Mouse (Mus musculus): ENCODE measurements around the gene Blzf1.

Gene Blzf1

DNA sequence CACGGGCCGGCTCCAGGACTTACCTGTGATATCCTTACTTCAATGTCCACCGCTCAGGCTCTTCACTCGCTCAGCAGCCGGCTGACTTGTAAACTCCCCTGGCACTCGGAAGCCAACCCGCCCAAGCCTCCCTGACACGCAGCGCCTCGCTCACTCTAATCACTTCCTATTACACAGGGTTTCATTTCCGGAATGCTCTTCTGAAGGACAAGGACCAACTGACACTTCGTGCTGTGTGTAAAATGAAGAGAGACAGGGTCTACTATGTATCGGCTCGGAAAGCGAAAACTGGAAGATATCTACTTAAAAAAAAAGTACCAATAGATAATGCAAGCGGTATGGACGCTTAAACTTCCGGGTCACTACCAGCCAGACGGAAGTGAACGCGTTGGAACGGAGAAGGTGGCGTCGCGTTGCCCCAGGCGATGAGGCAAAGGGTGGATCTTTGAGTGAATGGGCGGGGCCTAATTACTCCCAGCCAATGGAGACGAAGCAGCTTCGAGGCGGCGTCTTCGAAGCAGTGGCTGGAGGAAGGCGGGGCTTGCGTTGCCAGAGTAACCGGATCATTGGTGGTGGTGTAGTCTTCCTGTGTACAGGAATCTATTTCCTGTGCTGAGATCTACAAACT is at the start of gene Blzf1:
Gene Blzf1 (minus strand): TSS at position 366 of the 628 bp plus-strand sequence.
- under 1% methylated on average over 35 of the region's 35 CpGs for WGBS

DNA sequence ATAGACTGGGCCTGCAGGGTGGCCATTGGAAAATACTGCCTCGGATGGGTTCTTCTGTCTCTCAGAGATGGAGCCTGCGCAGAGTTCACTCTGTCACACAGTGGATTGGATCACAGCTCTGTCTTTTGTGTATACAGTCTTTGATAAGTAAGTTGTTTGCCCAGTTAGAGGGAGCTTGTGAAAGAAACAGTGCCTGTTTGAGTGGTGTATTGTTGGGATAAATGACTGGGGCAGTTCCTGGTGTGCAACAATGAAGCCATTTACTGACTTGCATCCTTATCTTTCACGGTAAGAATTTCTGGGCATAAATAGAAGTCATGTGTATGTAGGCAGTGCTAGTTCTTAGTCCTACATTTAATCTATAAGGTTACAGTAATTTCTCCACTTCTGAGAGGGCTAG is 46.2 kb upstream of the Blzf1 start:
- WGBS, result 59% methylated on average over 3 of the region's 3 CpGs

DNA sequence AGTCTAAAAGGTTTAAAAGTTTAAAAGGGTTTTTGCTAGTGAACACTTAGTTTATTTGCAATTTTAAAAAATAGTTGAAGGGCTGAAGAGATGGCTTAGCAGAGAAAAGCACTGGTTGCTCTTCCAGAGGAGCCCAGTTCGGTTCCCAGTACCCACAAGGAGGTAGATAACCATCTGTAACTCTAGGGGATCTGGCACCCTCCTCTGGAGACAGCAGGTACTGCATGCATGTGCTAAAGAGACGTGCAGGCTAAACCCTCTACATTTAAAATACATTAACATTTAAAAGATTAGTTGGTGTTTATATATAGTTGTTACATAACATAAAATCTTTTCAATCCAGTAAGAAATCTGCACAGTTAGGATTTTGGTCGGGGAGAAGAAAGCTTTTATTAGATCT is 34.9 kb upstream of the Blzf1 start:
- WGBS, result 66% methylated on average over 3 of the region's 3 CpGs

DNA sequence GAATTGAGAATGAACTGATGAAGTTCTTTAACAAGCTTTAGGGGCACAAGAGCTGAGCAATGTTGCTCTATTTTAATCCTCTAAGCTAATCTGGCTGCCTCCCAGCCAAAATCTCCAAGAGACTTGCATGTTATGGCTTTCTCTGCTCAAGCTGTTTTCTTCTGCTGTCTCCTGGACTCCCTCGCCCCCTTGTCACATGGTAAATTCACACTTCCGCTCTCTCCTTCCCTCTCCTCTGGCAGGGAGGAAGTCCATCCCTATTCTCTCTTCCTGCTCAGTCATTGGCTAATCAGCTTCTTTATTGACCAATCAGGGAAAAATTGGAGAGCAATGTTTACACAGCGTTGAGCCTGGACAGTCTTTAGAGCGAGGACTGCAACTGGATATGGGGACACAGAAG is 28.6 kb upstream of the Blzf1 start:
- WGBS, result 65% methylated on average over 4 of the region's 4 CpGs

DNA sequence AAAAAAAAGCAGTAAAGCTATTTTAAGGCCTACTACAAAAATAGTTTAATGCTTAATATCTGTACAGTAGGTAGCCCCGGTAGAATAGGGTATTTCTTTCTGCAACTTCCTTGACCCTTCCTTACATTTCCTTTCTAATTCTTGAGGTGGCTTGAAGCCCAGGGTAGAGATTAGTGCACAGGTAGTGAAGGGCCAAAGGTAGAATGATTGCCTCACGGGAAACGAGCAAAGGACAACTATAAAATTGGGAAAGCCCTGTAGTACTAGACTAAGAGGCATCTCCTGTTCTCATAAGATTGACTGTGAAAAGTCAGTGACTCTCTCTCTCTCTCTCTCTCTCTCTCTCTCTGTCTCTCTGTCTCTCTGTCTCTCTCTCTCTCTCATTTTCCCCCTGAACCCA is 28.1 kb upstream of the Blzf1 start:
- 86% methylated on average over 3 of the region's 3 CpGs for WGBS

DNA sequence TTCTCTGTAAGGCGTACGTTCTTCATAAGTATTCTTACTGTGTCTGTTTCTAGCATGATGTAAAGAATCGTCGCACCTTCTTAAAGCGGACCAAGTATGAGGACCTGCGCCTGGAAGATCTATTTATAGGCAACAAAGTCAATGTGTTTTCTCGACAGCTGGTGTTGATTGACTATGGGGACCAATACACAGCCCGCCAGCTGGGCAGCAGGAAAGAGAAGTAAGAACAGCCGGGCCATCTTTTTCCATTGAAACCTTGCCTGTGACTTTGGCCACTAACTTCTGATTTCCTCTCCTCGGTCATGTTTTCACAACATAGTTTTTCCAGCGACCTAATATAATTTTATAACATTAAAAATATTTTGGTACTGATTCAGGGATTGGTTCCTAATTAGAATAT is 25.3 kb upstream of the Blzf1 start:
- WGBS, result 76% methylated on average over 11 of the region's 11 CpGs

DNA sequence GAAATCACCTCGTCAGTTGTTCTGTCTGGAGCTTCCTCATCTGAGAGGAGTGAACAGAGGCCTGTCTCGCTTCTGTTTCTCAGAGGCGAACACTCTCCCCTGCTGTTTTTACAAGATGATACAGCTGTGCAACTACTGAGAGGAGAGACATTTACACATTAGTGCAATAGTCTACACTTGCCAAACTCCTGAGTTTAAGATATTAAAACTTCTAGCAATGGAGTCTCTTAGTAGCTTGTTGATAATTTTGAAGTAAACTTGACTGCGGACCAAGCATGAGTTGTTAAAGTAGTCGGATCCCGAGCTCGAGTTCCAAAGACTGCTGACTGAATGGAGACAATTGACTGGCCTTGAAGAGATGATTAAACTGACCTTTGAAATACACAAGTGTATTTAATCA is 20.5 kb upstream of the Blzf1 start:
- WGBS, result 69% methylated on average over 7 of the region's 7 CpGs

DNA sequence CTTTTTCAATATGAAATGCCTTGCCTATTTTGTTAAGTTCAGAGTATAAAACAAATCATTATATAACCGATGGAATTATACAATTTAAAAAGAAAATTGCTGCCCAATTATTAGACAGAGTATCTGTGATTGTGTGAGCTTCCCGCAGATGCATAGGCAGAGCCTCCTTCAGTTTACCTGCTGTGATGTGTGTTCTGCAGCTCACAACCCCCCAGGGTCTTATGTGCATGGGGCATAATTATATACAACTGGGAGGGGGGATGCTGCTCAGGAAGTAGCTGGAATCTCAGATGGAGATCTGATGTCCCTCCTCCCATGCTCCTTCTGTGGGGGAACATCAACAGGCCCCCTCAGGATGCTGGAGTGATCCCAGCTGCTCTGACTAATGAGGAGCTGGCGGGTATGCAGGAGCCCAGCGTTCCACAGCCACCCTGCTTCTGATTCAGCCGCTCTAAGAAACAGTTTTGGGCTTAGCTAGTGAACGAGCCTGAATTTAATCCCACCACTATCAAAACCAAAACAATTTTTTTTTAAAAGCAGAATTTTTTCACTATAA is 19.4 kb upstream of the Blzf1 start:
- 40% methylated on average over 6 of the region's 6 CpGs for WGBS

DNA sequence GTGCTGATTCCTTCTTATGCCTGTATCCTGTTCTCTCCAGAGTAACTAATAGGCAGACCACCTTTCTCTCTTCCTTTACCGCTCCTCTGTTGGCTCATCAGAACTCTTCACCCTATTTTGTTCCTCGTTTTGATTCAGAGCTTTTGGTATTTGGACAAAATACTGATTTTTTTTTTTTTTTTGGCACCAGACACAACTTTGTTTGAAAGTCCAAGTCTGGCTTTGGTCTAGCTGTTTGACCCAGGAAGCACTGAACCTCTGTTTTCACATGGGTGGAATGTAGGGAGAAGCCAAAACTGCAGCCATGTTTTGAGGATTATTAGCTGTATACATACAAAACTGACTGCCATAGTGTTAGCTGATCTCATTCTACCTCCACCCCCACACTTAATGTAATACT is 17.6 kb upstream of the Blzf1 start:
- WGBS, result 74% methylated on average over 2 of the region's 2 CpGs

DNA sequence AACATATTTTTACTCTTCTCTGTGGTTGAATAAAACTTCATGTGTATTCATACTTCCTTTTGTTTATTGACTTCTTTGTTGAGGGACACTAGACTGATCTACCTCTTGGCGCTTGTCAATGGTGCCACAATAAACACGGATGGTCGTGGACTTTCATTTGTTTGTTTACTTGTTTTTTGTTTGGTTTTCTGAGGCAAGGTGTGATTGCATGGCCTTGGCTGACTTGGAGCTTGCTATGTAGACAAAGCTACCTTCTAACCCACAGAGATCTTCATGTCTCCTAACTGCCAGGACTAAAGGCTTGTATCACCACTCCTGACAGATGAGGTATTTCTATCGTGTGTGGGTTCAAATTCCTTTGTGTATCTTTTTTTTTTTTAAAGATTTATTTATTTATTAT is 16.9 kb upstream of the Blzf1 start:
- WGBS, result 84% methylated on average over 4 of the region's 4 CpGs

DNA sequence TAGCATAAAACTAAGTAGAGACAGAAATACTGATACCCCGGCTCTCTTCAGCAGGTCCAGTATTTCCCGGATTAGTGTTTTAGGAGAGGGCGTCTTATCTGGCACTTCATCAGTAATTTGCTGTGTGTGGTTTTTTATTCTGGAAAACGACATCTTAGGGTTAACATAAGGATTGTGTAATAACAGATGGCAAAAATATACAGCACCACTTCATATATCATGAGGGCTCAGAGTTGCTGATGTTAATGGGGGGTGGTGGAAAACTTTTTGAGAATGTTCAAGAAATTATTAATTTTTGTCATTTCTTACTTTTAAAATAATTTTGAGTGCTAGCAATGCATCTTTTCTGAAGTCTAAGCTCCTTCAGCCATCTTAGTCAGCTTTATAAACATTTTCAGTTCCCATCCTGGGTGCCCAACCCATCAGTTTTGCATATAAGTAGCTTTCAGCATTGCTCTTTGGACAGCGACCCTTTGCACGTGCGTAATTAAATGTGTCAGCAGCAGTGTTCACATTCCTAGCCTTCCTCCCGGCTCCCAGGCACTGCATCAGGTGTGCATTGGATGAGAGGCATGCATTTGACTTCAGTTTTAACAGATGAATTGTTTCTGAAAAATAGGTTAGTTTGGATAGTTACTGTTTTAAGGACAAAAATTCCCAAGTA is 15.8 kb upstream of the Blzf1 start:
- WGBS, result 84% methylated on average over 8 of the region's 8 CpGs

DNA sequence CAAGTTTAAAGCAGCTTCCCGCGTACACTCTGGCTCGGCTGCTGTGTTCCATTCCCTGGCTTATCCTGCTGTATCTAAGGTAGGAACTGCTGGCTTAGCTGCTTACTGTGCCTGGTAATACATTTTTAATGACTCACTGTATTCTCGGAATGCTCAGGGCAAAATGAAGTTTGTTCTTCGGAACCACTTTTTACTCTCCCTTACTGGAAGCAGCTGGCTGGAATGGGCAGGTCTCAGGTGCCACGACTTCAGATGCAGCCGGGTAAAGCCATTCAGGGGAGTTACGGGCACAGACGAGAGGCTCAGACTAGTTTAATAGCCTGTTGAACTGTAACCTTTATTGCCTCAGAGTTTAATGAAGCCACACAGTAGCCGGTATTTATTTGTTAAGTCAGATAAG is 14.1 kb upstream of the Blzf1 start:
- WGBS, result 68% methylated on average over 10 of the region's 10 CpGs

DNA sequence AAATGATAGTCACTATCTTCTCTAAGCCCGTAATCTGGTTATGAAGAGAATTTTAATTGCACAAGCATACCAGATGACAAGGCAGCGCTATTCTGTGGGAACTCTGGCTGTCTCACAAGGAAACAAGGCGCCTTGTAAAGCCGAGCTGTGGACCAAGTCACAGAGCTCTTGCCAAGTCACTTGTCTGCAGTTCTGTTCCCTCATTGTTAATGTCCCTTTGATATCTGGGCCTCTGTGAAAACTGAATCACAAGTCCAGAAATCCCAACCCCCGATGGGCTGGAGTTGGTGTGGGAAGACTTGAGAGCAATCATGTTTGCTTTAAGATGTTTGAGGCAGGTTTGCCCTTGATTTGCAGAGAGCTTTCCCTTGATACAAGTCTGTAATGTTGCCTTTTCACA is 13.4 kb upstream of the Blzf1 start:
- WGBS, result 54% methylated on average over 5 of the region's 5 CpGs

DNA sequence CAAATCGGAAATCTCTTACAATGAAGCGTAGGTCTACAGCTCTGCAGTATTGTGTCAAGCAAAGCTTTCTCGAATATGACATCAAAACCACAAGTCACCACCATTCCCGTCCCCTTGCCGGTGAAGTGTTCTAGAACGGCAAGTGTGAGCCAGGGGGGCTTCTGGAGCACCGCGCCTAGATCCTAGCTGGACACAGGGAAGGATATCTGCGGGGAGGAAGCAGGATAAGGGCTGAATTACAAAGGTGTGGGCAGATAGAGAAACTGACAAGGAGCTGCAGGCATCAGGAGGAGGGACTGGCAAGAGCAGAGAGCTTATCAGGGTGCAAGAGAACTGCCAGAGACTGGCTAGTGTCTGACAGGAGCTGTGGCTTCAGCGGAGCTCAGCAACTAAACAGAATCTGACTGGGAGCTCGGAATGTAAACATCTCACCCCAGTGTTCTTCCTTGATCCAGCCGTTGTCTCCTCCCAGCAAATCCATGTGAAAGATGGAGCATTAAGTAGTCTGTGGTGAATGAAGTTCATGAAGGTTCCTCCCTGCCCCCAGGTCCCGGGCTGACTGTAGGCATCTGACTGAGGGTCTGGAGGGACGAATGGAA is 12.4 kb upstream of the Blzf1 start:
- 72% methylated on average over 14 of the region's 14 CpGs for WGBS

DNA sequence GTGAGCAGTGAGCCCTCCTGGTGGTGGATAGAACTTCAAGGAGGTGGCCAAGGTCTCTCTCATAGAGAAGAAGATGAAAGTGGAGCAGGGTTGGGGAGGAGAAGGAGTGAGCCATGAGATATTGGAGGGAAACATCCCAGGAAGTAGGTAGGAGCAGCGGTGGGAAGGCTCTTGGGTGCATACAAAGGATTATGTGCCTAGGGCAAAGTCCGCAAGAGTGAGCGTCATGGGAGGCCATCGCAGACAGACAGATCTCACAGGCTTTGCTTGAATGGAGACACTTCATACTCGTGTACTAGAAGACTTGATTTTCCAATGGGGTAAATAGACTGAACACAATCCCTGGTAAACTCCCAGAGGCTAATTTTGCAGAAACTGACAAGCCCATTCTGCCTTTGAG is 11.2 kb upstream of the Blzf1 start:
- 88% methylated on average over 5 of the region's 5 CpGs for WGBS

DNA sequence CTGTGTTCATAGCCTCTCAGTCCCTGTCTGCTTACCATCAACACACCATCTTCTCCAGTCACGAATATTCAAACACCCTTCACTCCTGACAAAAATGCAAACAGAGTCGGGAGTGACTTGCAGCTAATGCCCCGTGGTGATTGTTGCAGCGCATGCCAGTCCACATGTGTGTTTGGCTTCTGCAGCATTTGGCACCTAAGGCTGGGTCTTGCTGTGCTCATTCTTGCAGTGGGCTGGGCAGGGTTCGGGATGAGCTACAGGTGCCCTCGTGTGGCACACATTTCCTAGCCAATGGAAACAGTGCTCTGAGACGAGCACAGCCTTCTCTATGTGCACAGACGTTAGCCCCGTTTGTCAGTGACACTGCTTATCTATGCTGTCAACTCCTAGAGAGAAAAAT is 10.0 kb upstream of the Blzf1 start:
- 72% methylated on average over 9 of the region's 9 CpGs for WGBS

DNA sequence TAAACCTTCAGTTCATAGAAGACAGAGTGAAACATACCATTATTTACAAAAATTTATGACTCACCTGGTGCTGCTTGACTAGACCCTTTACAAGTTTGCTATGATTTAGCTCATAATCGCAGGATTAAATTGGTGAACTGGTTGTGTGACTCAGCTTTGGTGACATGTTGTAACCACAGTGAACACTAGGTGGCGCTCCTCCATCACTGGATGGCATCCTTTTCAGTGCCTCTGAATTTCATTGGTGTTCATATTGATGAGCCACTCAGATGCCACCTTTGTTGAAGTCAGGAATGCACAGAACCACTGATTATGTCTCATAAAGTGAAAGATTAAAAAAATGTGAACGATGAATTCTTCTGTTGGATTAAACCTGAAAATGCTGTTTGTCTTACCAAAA is 9.4 kb upstream of the Blzf1 start:
- WGBS, result 12% methylated on average over 3 of the region's 3 CpGs

DNA sequence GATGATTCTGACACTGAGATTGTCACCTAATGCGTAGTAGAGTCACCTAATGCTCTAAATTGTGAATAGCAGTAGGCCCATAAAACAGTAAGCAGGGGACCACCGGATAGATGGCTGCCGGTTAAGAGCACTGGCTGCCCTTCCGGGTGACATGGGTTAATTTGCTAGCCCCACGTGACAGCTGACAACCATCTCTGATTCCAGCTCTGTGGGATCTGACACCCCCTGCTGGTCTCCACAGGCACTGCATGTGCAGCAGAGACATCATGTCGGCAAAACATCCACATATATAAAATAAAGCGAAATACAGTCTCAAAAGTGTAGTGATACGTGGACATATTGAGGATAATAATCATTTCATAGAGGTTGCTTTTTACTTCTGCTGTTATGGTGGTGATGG is 8.0 kb upstream of the Blzf1 start:
- WGBS, result 77% methylated on average over 8 of the region's 8 CpGs

DNA sequence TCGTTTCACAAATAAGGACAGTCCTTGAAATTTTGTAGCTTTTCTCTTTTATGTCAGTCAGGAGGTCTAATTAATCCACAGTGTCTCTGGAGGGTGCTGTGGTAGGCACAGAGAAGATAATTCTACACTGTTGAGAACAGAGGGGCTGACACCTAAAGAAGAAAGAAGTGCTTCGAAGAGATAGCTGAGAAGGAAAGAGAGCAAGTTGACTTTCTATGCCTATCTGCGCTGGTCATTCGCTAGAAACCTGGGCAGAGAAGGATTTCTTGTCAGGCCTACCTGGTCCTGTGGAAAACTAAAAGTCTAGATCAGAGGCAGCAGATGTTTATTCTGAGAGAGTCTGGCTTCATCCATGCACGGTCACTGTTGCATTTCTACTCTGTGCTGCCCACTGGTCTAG is 6.8 kb upstream of the Blzf1 start:
- 86% methylated on average over 5 of the region's 5 CpGs for WGBS

DNA sequence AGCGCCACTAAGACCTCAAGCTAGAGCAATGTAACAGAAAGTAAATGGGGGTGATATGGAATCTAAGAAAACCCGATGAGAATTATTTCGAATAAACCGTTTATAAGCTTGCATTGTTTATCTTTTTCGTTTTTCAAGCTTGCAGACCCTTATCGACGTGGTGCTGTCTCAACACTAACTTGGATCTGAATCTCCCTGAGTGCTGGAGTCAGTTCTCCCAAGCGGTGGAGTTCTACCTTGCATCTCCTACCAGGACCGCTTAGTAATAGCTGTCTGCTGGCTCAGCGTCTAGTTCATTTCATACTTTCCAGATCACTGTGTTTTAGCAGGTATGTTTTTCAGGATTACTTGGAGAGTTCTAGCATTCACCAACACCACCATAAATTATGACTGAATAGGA is 633 bp upstream of the Blzf1 start:
- 7% methylated on average over 10 of the region's 10 CpGs for WGBS

DNA sequence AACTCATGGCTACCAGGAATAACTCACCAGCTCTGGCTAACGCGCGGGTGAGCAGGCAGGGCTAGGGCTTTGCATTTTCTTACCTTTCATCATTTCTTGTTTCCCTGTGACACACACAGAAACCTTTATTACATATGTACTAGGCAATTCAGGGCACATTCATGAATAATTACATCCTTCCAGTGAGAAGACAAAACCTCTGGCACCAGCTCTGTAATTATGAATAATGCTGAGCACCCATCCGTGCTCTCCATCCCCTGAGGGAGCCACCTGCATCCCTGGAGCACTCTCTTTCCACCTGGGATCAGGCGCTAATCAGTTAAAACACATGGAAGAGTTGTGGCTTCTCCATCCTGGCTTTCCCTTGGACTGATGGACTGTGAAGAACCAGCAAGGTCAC is 3.5 kb downstream of the Blzf1 start, which contains the start of gene Nme7:
Gene Nme7 (plus strand): TSS at position 301 of the 400 bp plus-strand sequence.
- 79% methylated on average over 5 of the region's 5 CpGs for WGBS

DNA sequence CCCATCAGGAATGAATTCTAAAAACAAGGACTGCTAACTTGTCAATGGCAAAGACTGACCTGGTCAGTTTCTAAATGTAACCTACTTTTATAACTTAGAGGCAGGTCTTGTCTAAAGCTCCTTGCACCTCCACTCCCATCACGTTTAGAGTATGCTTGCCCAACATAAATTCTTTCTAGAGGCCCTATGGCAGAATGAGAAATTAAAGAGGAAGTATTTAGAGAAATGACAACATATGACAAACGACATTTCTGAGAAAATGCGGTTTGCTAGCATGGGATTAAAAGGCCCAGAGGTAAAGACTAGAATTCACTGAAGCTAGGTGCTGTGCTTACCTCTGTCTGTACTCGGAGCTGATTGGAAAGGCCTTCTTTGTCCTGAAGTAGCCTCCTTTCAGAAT is 5.3 kb downstream of the Blzf1 start:
- WGBS, result 92% methylated on average over 4 of the region's 4 CpGs

DNA sequence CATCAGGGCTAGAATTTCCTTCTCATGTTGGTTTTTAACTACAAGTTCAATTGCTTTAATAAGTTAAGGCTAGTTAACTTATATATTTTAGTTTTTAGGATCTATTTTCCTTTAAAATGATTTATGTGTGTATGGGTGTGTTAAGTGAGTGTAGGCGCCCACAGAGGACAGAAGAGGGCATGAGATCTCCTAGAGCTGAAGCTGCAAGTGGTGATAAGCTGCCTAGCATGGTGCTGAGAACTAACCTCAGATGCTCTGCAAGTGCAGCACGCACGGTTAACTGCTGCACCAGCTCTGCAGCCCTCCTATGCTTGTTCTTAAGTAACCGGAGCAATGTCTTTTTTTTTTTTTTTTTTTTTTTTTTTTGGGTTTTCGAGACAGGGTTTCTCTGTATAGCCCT is 10.8 kb downstream of the Blzf1 start:
- 97% methylated on average over 4 of the region's 5 CpGs for WGBS
